26 mouse cellular contexts compared by ENCODE assay signal in the genomic region with DNA sequence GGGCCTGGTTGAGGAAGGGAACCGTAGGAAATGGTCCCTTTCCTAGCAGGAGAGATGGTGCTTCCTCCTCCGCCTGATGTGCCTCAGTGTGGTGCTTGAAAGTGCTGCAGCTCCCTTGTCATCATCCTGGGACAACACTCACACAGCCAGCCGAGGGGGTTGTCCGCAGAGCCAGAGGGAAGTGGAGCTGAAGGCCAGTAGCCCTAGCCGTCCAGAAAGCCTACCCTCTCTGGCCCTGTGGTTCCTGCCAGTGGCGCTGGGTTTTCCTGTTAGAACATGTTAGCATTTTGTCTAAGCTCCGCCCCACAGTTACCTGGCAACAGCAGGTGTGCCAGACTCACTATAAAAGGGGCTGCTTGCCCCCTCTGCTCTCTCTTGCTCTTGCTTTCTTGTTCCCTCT. TPM values are rescaled to one million over a fixed set of nuclear protein-coding genes. Genes with fewer than 3 reads are reported as not detected.
DNase-seq lines count a peak whose midpoint lies in the region; ATAC-seq lines count a peak whose summit lies in the region.
"Had no signal": no experiment of that assay in that cellular context is flagged by ENCODE, and none has a peak within 500 bp of the region (broad histone marks: within the 10 kb centered on the region; RNA-seq: fewer than 3 reads in every experiment).

No protein-coding gene starts in this region.

- no peak overlapping the region for H3K9ac ChIP-seq in heart, embryonic 12.5 days
- H3K9ac ChIP-seq in lung, embryonic 16.5 days (ENCODE audit: low read length) = 0 out of 2 replicates have a peak overlapping the region, but pooled peaks have one; percentile 21
- H3K9ac ChIP-seq: embryonic facial prominence, embryonic 12.5 days; forebrain, postnatal 0 days; heart, embryonic 15.5 days; hindbrain, embryonic 12.5 days; liver, embryonic 14.5 days had no signal

- WGBS in heart, embryonic 12.5 days = 26% methylated on average over 7 of the region's 7 CpGs
- 26% methylated on average over 7 of the region's 7 CpGs for WGBS in lung, embryonic 16.5 days

- 0 out of 2 replicates have a peak overlapping the region, but pooled peaks have one; percentile 3 for H3K4me2 ChIP-seq in heart, embryonic 12.5 days
- 0 out of 2 replicates have a peak overlapping the region, but pooled peaks have one; percentile 6 for H3K4me2 ChIP-seq in lung, embryonic 16.5 days (ENCODE audit: low read depth, low read length)
- H3K4me2 ChIP-seq: embryonic facial prominence, embryonic 12.5 days; heart, embryonic 15.5 days; hindbrain, embryonic 12.5 days had no signal

- no peak for ATAC-seq in heart, embryonic 12.5 days (ENCODE audit: insufficient number of reproducible peaks, low FRiP score)
- ATAC-seq in lung, embryonic 16.5 days (ENCODE audit: low read depth) = no peak
- ATAC-seq: forebrain, postnatal 0 days; inflammation-experienced regulatory T-cells, adult 6 months had no signal

- 0 out of 2 replicates have a peak, but pooled peaks cover 3% of the 10 kb centered on the region for H3K4me1 ChIP-seq in heart, embryonic 12.5 days (replicated peaks)
- H3K4me1 ChIP-seq in lung, embryonic 16.5 days (replicated peaks; ENCODE audit: control insufficient read depth, insufficient read depth, low read length) = no peaks in the 10 kb centered on the region
- H3K4me1 ChIP-seq in megakaryocyte, embryonic 14.5 days = peaks cover 9% of the 10 kb centered on the region
- H3K4me1 ChIP-seq: embryonic facial prominence, embryonic 12.5 days; hindbrain, embryonic 12.5 days had no signal

- H3K36me3 ChIP-seq in heart, embryonic 12.5 days = no peaks in the 10 kb centered on the region
- no peaks in the 10 kb centered on the region for H3K36me3 ChIP-seq in lung, embryonic 16.5 days (ENCODE audit: control insufficient read depth, insufficient read depth, low read length)
- no peaks in the 10 kb centered on the region for H3K36me3 ChIP-seq in megakaryocyte, embryonic 14.5 days (replicated peaks; ENCODE audit: low read length)
- H3K36me3 ChIP-seq: embryonic facial prominence, embryonic 12.5 days; heart, embryonic 15.5 days; hindbrain, embryonic 12.5 days; limb, embryonic 10.5 days had no signal

- no peaks in the 10 kb centered on the region for H3K27me3 ChIP-seq in heart, embryonic 12.5 days (replicated peaks)
- no peaks in the 10 kb centered on the region for H3K27me3 ChIP-seq in lung, embryonic 16.5 days (ENCODE audit: control insufficient read depth, insufficient read depth, low read depth, low read length)
- peaks cover 1% of the 10 kb centered on the region for H3K27me3 ChIP-seq in megakaryocyte, embryonic 14.5 days (replicated peaks)
- H3K27me3 ChIP-seq: embryonic facial prominence, embryonic 12.5 days; heart, embryonic 15.5 days; hindbrain, embryonic 12.5 days had no signal

- H3K4me3 ChIP-seq in heart, embryonic 12.5 days = no peak overlapping the region
- H3K4me3 ChIP-seq in lung, embryonic 16.5 days (ENCODE audit: low read length) = no peak overlapping the region
- peak overlapping the region; percentile 70 for H3K4me3 ChIP-seq in megakaryocyte, embryonic 14.5 days (replicated peaks)
- H3K4me3 ChIP-seq: embryonic facial prominence, embryonic 12.5 days; heart, embryonic 15.5 days; hindbrain, embryonic 12.5 days; layer of hippocampus, adult 2 months; limb, embryonic 10.5 days had no signal

- no peak overlapping the region for H3K27ac ChIP-seq in heart, embryonic 12.5 days (ENCODE audit: poor library complexity, severe bottlenecking)
- no peak overlapping the region for H3K27ac ChIP-seq in lung, embryonic 16.5 days (ENCODE audit: low read length)
- H3K27ac ChIP-seq: embryonic facial prominence, embryonic 12.5 days; heart, embryonic 15.5 days; hindbrain, embryonic 12.5 days; layer of hippocampus, adult 2 months; limb, embryonic 10.5 days; liver, embryonic 14.5 days; macrophage had no signal

- DNase-seq in heart, adult 18-20 months = no peak
- no peak for DNase-seq in lung, postnatal 4 days
- DNase-seq in R1 (ENCODE audit: low read depth, low spot score) = peak; percentile 69
- DNase-seq in thymus, postnatal 0 days (ENCODE audit: low spot score) = no peak
- no peak for DNase-seq in cerebellum, postnatal 14 days
- DNase-seq: adrenal gland, adult 2 months; B cell, adult 2 months; forebrain, postnatal 0 days; midbrain, embryonic 14.5 days; retina, postnatal 1 day; thymus, postnatal 36 days had no signal

- no peaks in the 10 kb centered on the region for H3K9me3 ChIP-seq in heart, embryonic 12.5 days (replicated peaks)
- H3K9me3 ChIP-seq in lung, embryonic 16.5 days (ENCODE audit: control insufficient read depth, low read length) = no peaks in the 10 kb centered on the region
- peaks cover 10% of the 10 kb centered on the region for H3K9me3 ChIP-seq in megakaryocyte, embryonic 14.5 days
- H3K9me3 ChIP-seq: embryonic facial prominence, embryonic 12.5 days; G1E; heart, embryonic 15.5 days; hindbrain, embryonic 12.5 days; limb, embryonic 10.5 days had no signal

RNA-seq across cellular contexts. Expression of a gene that starts 8.1 kb away (rescaled TPM):
- polyA plus RNA-seq in heart, embryonic 12.5 days (2016; fragmentation: Nextera tagmentation; extraction: Ambion mirVana) = 24.2 and 24.6 TPM in 2 replicates
- 10 to 100 TPM; 22.4 to 28.3 TPM for total RNA-seq in heart, adult 18-20 months (2021)
- 22.5 and 25.4 TPM in 2 replicates for polyA plus RNA-seq in lung, embryonic 16.5 days (2015; fragmentation: Nextera tagmentation; extraction: Ambion mirVana)
- 0.23 TPM in 1 of 2 replicates, not detected in the other for polyA plus RNA-seq in megakaryocyte, embryonic 14.5 days (2012; ENCODE audit: insufficient read depth, low replicate concordance)
- 20.0 and 21.8 TPM in 2 replicates for polyA plus RNA-seq in thymus, postnatal 0 days (2015; fragmentation: Nextera tagmentation; extraction: Ambion mirVana)

RNA-seq across cellular contexts. Expression of a gene that starts 46.7 kb away (rescaled TPM):
- 26.6 and 27.3 TPM in 2 replicates for polyA plus RNA-seq in heart, embryonic 12.5 days (2016; fragmentation: Nextera tagmentation; extraction: Ambion mirVana)
- 10 to 100 TPM; 12.6 to 12.8 TPM for total RNA-seq in heart, adult 18-20 months (2021)
- 26.3 and 26.9 TPM in 2 replicates for polyA plus RNA-seq in lung, embryonic 16.5 days (2015; fragmentation: Nextera tagmentation; extraction: Ambion mirVana)
- 1.4 and 3.8 TPM in 2 replicates for polyA plus RNA-seq in megakaryocyte, embryonic 14.5 days (2012; ENCODE audit: insufficient read depth, low replicate concordance)
- polyA plus RNA-seq in thymus, postnatal 0 days (2015; fragmentation: Nextera tagmentation; extraction: Ambion mirVana) = 24.6 and 31.5 TPM in 2 replicates

RNA-seq across cellular contexts. Expression of a gene that starts 52.7 kb away (rescaled TPM):
- polyA plus RNA-seq in heart, embryonic 12.5 days (2016; fragmentation: Nextera tagmentation; extraction: Ambion mirVana) = 0.18 TPM in 1 of 2 replicates, not detected in the other
- total RNA-seq in heart, adult 18-20 months (2021) = 10 to 100 TPM; 22.5 to 25.3 TPM
- 0.18 TPM in 1 of 2 replicates, not detected in the other for polyA plus RNA-seq in lung, embryonic 16.5 days (2015; fragmentation: Nextera tagmentation; extraction: Ambion mirVana)
- not detected in 2 replicates for polyA plus RNA-seq in megakaryocyte, embryonic 14.5 days (2012; ENCODE audit: insufficient read depth, low replicate concordance)
- not detected in 2 replicates for polyA plus RNA-seq in thymus, postnatal 0 days (2015; fragmentation: Nextera tagmentation; extraction: Ambion mirVana)
- total RNA-seq: adrenal gland, adult 2 months; forebrain, postnatal 0 days; G1E; layer of hippocampus, adult 2 months; neutrophil, adult 5-6 weeks had no signal
- polyA plus RNA-seq: adrenal gland, adult 2 months; embryonic facial prominence, embryonic 12.5 days; forebrain, postnatal 0 days; G1E; inflammation-experienced regulatory T-cells, adult 6 months; kidney, embryonic 16.5 days; limb, embryonic 10.5 days; liver, embryonic 14.5 days; macrophage; midbrain, embryonic 14.5 days; small intestine, adult 2 months had no signal

Comparison
In these comparisons a context has a peak if more than half of its experiments do, and no peak if none do; other contexts are left out.
1. RNA of a gene that starts 8.1 kb away (polyA plus RNA-seq): 24.2 to 24.6 TPM in heart, embryonic 12.5 days, 22.5 to 25.4 TPM in lung, embryonic 16.5 days and 20.0 to 21.8 TPM in thymus, postnatal 0 days; 0.23 TPM in megakaryocyte, embryonic 14.5 days; every median in the first group is over 10 times any median in the second.